Mouse (Mus musculus): ENCODE measurements around the gene Tbc1d15. TPM values are rescaled to one million over a fixed set of nuclear protein-coding genes. Genes with fewer than 3 reads are reported as not detected.

Gene Tbc1d15
- total and polyA plus RNA-seq, 2 experiments: 7.7 to 49.9 TPM

GRCm38 (mm10) chr10:115171351-115171818 is 79.9 kb downstream of the Tbc1d15 start:
- Histone ChIP-seq H3K27me3 (ENCODE audit: control insufficient read depth, insufficient read depth, low read length) (peaks cover 4% of the 10 kb centered on the region; the same call in 1 of the 2 replicates), H3K79me2 (ENCODE audit: control insufficient read depth, insufficient read depth, low read length) (no peaks in the 10 kb centered on the region), H3K4me1 (ENCODE audit: control insufficient read depth, insufficient read depth, low read length) (peaks cover 2% of the 10 kb centered on the region; the same call in 1 of the 2 replicates), H3K9ac (ENCODE audit: low read depth, low read length) (no peak overlapping the region), H3K36me3 (ENCODE audit: control insufficient read depth, insufficient read depth, low read length) (no peaks in the 10 kb centered on the region), H3K27ac (replicated peaks; ENCODE audit: insufficient read depth, low read depth, low read length) (no peak overlapping the region), H3K4me3 (ENCODE audit: insufficient read depth, low read depth, low read length) (no peak overlapping the region)
- WGBS: 60% methylated on average over 8 of the region's 8 CpGs
- no peak for TF ChIP-seq POLR2A (IDR thresholded peaks at IDR 0.05; ENCODE audit: extremely low read depth, insufficient read depth, low read length)
- no peak for TF ChIP-seq CTCF (IDR thresholded peaks at IDR 0.05; ENCODE audit: low read depth, low read length)
- no peak for DNase-seq (ENCODE audit: extremely low read depth, low read depth, low spot score)

- peaks cover 2% of the 10 kb centered on the region; the same call in 1 of the 2 replicates for H3K4me1 ChIP-seq (ENCODE audit: control insufficient read depth, insufficient read depth, low read length)
- H3K4me3 ChIP-seq (ENCODE audit: insufficient read depth, low read depth, low read length): no peak overlapping the region
- 86% methylated on average over 7 of the region's 7 CpGs for WGBS
- H3K9ac ChIP-seq (ENCODE audit: low read depth, low read length): no peak overlapping the region
- DNase-seq (ENCODE audit: extremely low read depth, low read depth, low spot score): no peak
- H3K27ac ChIP-seq (replicated peaks; ENCODE audit: insufficient read depth, low read depth, low read length): no peak overlapping the region
- no peaks in the 10 kb centered on the region for H3K79me2 ChIP-seq (ENCODE audit: control insufficient read depth, insufficient read depth, low read length)
- TF ChIP-seq CTCF (IDR thresholded peaks at IDR 0.05; ENCODE audit: low read depth, low read length): no peak
- TF ChIP-seq POLR2A (IDR thresholded peaks at IDR 0.05; ENCODE audit: extremely low read depth, insufficient read depth, low read length): no peak
- H3K36me3 ChIP-seq (ENCODE audit: control insufficient read depth, insufficient read depth, low read length): no peaks in the 10 kb centered on the region
- peaks cover 4% of the 10 kb centered on the region; the same call in 1 of the 2 replicates for H3K27me3 ChIP-seq (ENCODE audit: control insufficient read depth, insufficient read depth, low read length)
Measured at GRCm38 (mm10) chr10:115170496-115171350, 80.5 kb downstream of the Tbc1d15 start.

GRCm38 (mm10) chr10:115169410-115169809 is 81.9 kb downstream of the Tbc1d15 start:
- H3K9ac ChIP-seq (ENCODE audit: low read depth, low read length): no peak overlapping the region
- H3K79me2 ChIP-seq (ENCODE audit: control insufficient read depth, insufficient read depth, low read length): no peaks in the 10 kb centered on the region
- no peaks in the 10 kb centered on the region for H3K36me3 ChIP-seq (ENCODE audit: control insufficient read depth, insufficient read depth, low read length)
- peaks cover 2% of the 10 kb centered on the region; the same call in 1 of the 2 replicates for H3K4me1 ChIP-seq (ENCODE audit: control insufficient read depth, insufficient read depth, low read length)
- H3K4me3 ChIP-seq (ENCODE audit: insufficient read depth, low read depth, low read length): no peak overlapping the region
- H3K27ac ChIP-seq (replicated peaks; ENCODE audit: insufficient read depth, low read depth, low read length): no peak overlapping the region
- 38% methylated on average over 9 of the region's 9 CpGs for WGBS
- H3K27me3 ChIP-seq (ENCODE audit: control insufficient read depth, insufficient read depth, low read length): 0 out of 2 replicates have a peak, but pooled peaks cover 2% of the 10 kb centered on the region
- no peak for DNase-seq (ENCODE audit: extremely low read depth, low read depth, low spot score)
- TF ChIP-seq CTCF (IDR thresholded peaks at IDR 0.05; ENCODE audit: low read depth, low read length): no peak
- no peak for TF ChIP-seq POLR2A (IDR thresholded peaks at IDR 0.05; ENCODE audit: extremely low read depth, insufficient read depth, low read length)

GRCm38 (mm10) chr10:115160289-115160688 is 91.0 kb downstream of the Tbc1d15 start:
- Histone ChIP-seq H3K79me2 (ENCODE audit: control insufficient read depth, insufficient read depth, low read length) (no peaks in the 10 kb centered on the region), H3K4me1 (ENCODE audit: control insufficient read depth, insufficient read depth, low read length) (no peaks in the 10 kb centered on the region), H3K27ac (replicated peaks; ENCODE audit: insufficient read depth, low read depth, low read length) (no peak overlapping the region), H3K4me3 (ENCODE audit: insufficient read depth, low read depth, low read length) (no peak overlapping the region), H3K36me3 (ENCODE audit: control insufficient read depth, insufficient read depth, low read length) (no peaks in the 10 kb centered on the region), H3K27me3 (ENCODE audit: control insufficient read depth, insufficient read depth, low read length) (no peaks in the 10 kb centered on the region), H3K9ac (ENCODE audit: low read depth, low read length) (no peak overlapping the region)
- no peak for DNase-seq (ENCODE audit: extremely low read depth, low read depth, low spot score)
- 70% methylated on average over 5 of the region's 5 CpGs for WGBS
- TF ChIP-seq CTCF (IDR thresholded peaks at IDR 0.05; ENCODE audit: low read depth, low read length): no peak
- no peak for TF ChIP-seq POLR2A (IDR thresholded peaks at IDR 0.05; ENCODE audit: extremely low read depth, insufficient read depth, low read length)

Other genes with a start within 250 kb of the Tbc1d15 start
- gene Tph2, start 66.4 kb downstream of the Tbc1d15 start, total RNA-seq (2014; rRNA removed): not detected in 2 replicates
- gene Tph2, start 66.4 kb downstream of the Tbc1d15 start, polyA plus RNA-seq (2012; rRNA removed): not detected in 2 replicates
- gene Rab21, start 64.1 kb upstream of the Tbc1d15 start, total RNA-seq (2014; rRNA removed): 14.7 and 16.5 TPM in 2 replicates
- 18.0 and 19.0 TPM in 2 replicates for gene Rab21, start 64.1 kb upstream of the Tbc1d15 start, polyA plus RNA-seq (2012; rRNA removed)
- 30.8 and 36.7 TPM in 2 replicates for gene Tmem19, start 111.0 kb upstream of the Tbc1d15 start, total RNA-seq (2014; rRNA removed)
- gene Tmem19, start 111.0 kb upstream of the Tbc1d15 start, polyA plus RNA-seq (2012; rRNA removed): 41.8 and 47.4 TPM in 2 replicates
- gene Thap2, start 133.0 kb upstream of the Tbc1d15 start, total RNA-seq (2014; rRNA removed): 6.6 and 8.7 TPM in 2 replicates
- gene Thap2, start 133.0 kb upstream of the Tbc1d15 start, polyA plus RNA-seq (2012; rRNA removed): 2.5 and 3.8 TPM in 2 replicates
- gene Zfc3h1, start 133.5 kb upstream of the Tbc1d15 start, total RNA-seq (2014; rRNA removed): 28.3 and 31.6 TPM in 2 replicates
- gene Zfc3h1, start 133.5 kb upstream of the Tbc1d15 start, polyA plus RNA-seq (2012; rRNA removed): 6.0 and 7.9 TPM in 2 replicates